Mouse (Mus musculus) thymus, postnatal 25 days (tissue): Measurements from ENCODE around the gene Akip1.

Experiments used
- DNase-seq: peaks from one replicate; pipeline ENCODE4 v3.0.0; 2022

Gene Akip1

GRCm38 (mm10) chr7:109707023-109707785 is 3.7 kb downstream of the Akip1 start:
- DNase-seq, result peak; percentile 59

DNA sequence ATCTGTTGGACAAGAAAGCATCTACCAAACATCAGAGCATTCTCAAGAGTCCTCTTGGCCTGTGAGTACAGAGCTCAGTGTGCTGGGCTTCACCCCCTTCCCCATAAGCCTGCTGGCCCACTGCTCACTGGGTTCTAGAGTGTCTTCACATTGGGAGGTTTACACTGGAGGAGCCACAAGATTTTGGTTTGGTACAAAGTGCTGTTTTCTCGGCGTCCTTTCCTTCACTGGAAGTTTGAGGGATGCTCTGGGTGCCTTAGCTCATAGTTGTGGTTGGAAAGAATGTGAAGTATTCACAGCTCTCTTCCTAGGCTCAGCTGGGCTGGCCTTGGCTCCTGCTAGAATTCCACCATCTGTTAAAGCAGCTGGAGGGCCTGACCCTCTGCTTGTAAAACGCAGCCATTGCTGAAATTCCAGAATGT is 5.5 kb downstream of the Akip1 start:
- DNase-seq, result no peak

GRCm38 (mm10) chr7:109710069-109710468 is 6.6 kb downstream of the Akip1 start:
- no peak for DNase-seq

DNA sequence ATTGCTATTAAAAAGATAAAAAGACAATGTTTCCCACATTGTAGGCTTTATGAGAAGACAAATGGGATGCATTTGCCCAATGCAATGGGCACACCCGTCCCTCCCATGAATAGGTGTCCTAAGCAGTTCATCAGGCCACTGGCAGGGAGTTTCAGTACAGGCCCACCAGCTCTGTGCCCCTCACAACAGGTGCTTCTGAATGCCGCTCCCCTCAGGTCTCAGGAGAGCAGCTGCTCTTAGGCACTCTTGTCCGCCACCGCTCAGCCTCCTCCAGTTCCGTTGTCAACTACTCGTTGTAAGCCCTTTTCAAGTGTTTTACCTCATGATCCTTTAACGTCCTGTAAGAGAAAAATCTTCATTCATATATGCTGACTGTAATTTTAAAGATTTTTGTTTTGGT is 8.7 kb downstream of the Akip1 start:
- DNase-seq, result no peak

GRCm38 (mm10) chr7:109713434-109713982 is 10.0 kb downstream of the Akip1 start:
- DNase-seq, result no peak

DNA sequence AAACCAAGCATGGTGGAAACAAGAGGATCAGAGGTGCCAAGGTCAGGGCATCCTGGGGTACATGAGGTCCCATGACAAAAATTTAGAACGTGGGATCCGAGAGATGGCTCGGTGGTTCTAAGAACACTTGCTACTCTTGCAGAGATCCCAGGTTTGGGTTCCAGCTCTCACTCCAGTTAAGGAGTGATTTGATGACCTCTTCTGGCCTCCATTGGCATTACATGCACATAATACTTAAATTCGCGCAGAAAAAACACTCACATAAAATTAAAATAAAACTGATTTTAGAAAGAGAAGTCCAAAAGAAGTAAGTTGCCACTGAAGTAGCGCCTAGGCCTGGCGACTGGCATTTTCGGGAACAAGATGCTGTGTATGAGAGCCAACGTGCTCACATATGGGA is 15.8 kb downstream of the Akip1 start:
- DNase-seq, result no peak

DNA sequence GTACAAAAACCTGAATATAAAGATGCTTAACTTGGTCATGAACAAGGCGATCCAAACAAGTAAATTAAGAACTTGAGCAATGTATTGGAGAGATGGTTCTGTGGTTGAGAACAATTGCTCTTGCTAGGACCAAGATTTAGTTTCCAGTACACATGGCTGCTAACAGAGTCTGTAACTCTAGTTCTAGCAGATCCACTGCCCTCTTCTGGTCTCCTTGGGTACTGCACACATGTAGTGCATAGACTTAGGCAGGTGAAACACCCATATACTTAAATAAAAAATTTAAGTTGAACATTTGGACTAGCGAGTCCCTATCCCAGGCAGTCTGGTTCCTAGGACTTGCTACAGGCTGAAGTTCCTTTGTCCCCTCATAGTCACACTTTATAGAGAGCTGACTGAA is 19.1 kb downstream of the Akip1 start:
- no peak for DNase-seq

GRCm38 (mm10) chr7:109723114-109723513 is 19.6 kb downstream of the Akip1 start:
- no peak for DNase-seq

DNA sequence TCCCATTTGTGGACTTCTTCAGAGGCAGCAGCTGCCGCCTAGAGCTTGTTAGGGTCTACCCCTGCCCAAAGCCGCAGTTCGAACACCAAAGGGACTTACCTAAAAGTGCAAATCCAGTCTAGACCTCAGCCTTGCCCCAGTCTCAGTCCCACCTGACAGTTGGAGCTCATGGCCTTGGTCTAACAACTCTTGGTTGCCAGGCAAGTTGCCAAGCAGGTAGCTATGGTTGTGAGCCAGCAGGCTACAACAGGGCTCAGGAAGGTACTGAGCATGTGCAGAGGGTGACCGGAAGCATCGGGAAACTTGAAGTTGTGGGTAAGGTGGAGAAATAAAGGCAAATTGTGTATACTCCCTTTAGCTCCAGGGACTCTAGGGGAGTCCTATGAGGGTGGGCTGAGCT is 20.2 kb downstream of the Akip1 start, which contains the start of gene BC051019:
BC051019 (minus strand) TSS at position 154 of the 400 bp plus-strand sequence.
- no peak for DNase-seq

GRCm38 (mm10) chr7:109731626-109732025 is 28.1 kb downstream of the Akip1 start, which contains the start of gene Ascl3:
TSS of gene Ascl3 (minus strand) at chr7:109731726.
- DNase-seq, result no peak

DNA sequence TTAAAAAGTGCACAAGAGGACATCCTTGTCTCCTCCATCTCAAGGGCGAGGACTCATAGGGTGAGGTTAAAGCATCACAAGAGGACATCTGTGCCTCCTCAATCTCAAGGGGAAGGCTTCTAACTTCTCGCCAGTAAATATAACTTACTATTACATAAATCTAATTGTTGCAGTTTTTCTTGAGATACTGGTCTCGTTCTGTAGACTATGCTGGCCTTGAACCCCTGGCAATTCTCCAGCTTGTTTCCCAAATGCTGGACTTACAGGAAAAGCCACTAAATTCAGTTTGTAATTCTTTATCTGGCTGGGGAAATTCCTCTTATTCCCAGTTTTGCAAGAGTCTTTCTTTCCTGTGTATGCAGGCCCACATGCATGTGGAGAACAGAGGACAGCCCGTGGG is 31.3 kb downstream of the Akip1 start:
- no peak for DNase-seq

- no peak for DNase-seq
These were observed 36.4 kb downstream of the Akip1 start for GRCm38 (mm10) chr7:109739822-109740370.

GRCm38 (mm10) chr7:109741060-109741459 is 37.6 kb downstream of the Akip1 start:
- DNase-seq, result no peak

- no peak for DNase-seq
These were observed 38.2 kb downstream of the Akip1 start for GRCm38 (mm10) chr7:109741703-109742102.

GRCm38 (mm10) chr7:109747747-109748146 is 44.3 kb downstream of the Akip1 start:
- no peak for DNase-seq

- no peak for DNase-seq
These were observed 48.0 kb downstream of the Akip1 start for GRCm38 (mm10) chr7:109751427-109752007.

DNA sequence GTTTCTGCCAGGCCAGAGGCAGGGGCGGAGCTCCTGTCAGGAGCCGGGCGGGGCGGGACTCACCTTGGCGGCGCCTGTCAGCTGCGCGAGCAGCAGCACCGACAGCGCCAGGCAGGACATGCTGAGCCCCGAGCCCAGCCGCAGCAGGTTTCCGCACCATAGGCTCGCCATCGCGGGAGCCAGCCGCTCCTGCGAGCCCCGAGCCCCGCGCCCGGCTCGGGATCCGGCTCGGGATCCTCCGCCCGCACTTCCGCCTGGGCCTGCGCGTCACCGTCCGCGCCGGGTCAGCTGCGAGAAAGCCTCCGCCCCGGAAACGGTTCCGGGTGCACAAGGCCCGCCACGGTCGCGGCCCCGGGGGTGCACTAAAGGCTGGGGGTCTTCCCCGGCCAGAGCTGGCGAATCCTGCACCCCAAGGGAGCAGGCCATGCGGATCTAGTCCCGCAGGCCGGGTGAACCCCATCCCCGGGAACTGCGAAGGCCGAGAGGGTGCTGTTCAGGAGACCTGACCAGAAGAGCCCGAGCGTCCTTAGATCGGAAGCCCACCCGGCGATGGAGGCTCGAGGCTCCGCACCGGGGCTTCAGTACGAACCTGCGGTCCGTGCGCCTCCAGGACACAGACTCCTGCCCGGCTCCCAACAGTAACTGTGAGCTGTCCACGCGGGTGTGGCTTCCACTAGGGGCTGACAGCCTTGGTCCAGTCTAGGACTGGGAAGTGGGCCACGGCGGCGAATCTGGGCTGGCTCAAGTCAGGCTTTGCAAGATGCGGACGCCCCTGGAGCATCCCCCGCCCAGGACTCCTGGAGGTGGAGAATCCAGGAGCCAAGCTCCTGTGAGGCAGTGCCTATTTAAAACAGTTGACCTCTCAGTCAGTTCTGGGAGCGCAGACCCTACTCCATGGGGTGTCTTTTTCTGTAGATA is 48.8 kb downstream of the Akip1 start, which contains the start of gene Tmem9b:
Tmem9b (minus strand) TSS at position 868 of the 918 bp plus-strand sequence.
- DNase-seq, result peak; percentile 85

DNA sequence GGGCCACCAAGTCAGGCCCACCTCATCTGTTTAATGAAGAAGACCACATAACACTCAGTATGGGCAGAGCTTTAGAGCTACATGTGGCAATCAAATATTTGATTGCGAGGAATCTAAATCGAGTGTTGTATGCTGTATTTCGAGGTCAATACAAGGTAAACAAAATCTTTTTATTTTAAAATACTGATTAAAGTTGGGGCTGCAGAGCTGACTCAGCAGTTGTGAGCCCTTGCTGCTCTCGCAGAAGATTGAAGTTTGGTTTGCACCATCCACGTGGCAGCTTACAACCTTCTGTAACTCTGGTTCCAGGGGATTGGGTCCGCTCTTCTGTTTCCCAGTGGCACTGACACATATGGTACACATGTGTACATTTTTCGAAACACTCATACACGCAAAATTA is 50.5 kb downstream of the Akip1 start:
- no peak for DNase-seq

- no peak for DNase-seq
These were observed 52.8 kb downstream of the Akip1 start for GRCm38 (mm10) chr7:109756291-109756690.
